Mouse (Mus musculus) neural tube, embryonic 10.5 days (tissue): Measurements from ENCODE around the gene Hmbs.
"Not testable (repeated sequence)": the region's sequence is repeated elsewhere in the genome, so short reads cannot be mapped to it uniquely, and the experiment has no call there.

ENCODE experiments used
- DNase-seq: peaks from one replicate; pipeline ENCODE4 v3.0.0-alpha.2; 2017; ENCODE audit warnings: low spot score; ENCODE audit errors: extremely low spot score

The Hmbs gene

GRCm38 (mm10) chr9:44325032-44325767 lies 18.8 kb downstream of the Hmbs start:
- not testable (repeated sequence) for DNase-seq

- no peak for DNase-seq
Measured at GRCm38 (mm10) chr9:44324147-44324546, 19.9 kb downstream of the Hmbs start.

GRCm38 (mm10) chr9:44323656-44324055 lies 20.4 kb downstream of the Hmbs start:
- not testable (repeated sequence) for DNase-seq

- DNase-seq: no peak
Measured at GRCm38 (mm10) chr9:44320799-44321133, 23.3 kb downstream of the Hmbs start.

GRCm38 (mm10) chr9:44319887-44320798 lies 23.9 kb downstream of the Hmbs start, which contains the start of gene C2cd2l:
TSS of gene C2cd2l (minus strand) at chr9:44320285.
- DNase-seq: peak; percentile 93

GRCm38 (mm10) chr9:44319105-44319886 lies 24.7 kb downstream of the Hmbs start:
- no peak for DNase-seq

GRCm38 (mm10) chr9:44318826-44319095 lies 25.3 kb downstream of the Hmbs start:
- no peak for DNase-seq

- no peak for DNase-seq
Measured at GRCm38 (mm10) chr9:44318076-44318825, 25.8 kb downstream of the Hmbs start.

GRCm38 (mm10) chr9:44317452-44317851 lies 26.6 kb downstream of the Hmbs start:
- DNase-seq: no peak

- no peak for DNase-seq
Measured at GRCm38 (mm10) chr9:44314910-44315309, 29.1 kb downstream of the Hmbs start.

GRCm38 (mm10) chr9:44314257-44314547 lies 29.8 kb downstream of the Hmbs start:
- no peak for DNase-seq

GRCm38 (mm10) chr9:44313476-44314256 lies 30.4 kb downstream of the Hmbs start:
- no peak for DNase-seq

GRCm38 (mm10) chr9:44311136-44312134 lies 32.6 kb downstream of the Hmbs start:
- peak; percentile 30 for DNase-seq

GRCm38 (mm10) chr9:44310750-44311135 lies 33.3 kb downstream of the Hmbs start:
- DNase-seq: no peak

GRCm38 (mm10) chr9:44309756-44310155 lies 34.3 kb downstream of the Hmbs start:
- DNase-seq: no peak

GRCm38 (mm10) chr9:44307248-44307647 lies 36.8 kb downstream of the Hmbs start:
- DNase-seq: no peak

- no peak for DNase-seq
Measured at GRCm38 (mm10) chr9:44306532-44306931, 37.5 kb downstream of the Hmbs start.

- peak; percentile 97 for DNase-seq
Measured at GRCm38 (mm10) chr9:44305466-44306079, 38.5 kb downstream of the Hmbs start, which contains the start of gene Hinfp. TSS of gene Hinfp (minus strand) at chr9:44305671.

GRCm38 (mm10) chr9:44300001-44300400 lies 44.0 kb downstream of the Hmbs start:
- not testable (repeated sequence) for DNase-seq
